ENCODE assay signal across 9 mouse cellular contexts in the genomic region with DNA sequence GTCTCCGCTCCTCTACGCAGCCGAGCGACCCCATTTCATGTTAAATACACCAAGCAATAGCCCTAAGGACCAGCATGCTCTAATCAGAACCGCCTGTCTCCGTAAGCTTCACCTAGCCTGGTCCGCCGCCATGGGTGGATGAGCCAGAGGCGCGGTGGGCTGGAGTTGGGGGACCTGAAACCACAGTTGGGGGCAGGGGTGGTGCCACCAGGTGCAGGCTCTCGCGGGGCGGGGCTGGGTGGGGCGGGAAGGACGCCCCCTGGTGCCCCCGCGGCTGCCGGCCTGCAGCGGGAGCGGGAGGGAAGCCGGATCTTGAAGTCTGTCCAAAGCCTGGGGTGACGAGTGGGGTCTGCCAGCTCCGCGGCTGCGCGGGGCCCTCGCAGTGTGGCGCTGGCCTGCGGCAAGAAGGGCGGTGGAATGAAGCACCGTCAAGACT. TPM values are rescaled to one million over a fixed set of nuclear protein-coding genes. Genes with fewer than 3 reads are reported as not detected.
DNase-seq lines count a peak whose midpoint lies in the region; ATAC-seq and TF ChIP-seq lines count a peak whose summit lies in the region.
"Had no signal": no experiment of that assay in that cellular context is flagged by ENCODE, and none has a peak within 500 bp of the region (broad histone marks: within the 10 kb centered on the region; RNA-seq: fewer than 3 reads in every experiment).

No protein-coding gene starts in this region.

- 0 out of 2 replicates have a peak overlapping the region, but pooled peaks have one; percentile 16 for H3K9ac ChIP-seq in forebrain, embryonic 13.5 days
- H3K9ac ChIP-seq in intestine, postnatal 0 days (ENCODE audit: low read depth, low read length) = no peak overlapping the region
- no peak overlapping the region for H3K9ac ChIP-seq in liver, postnatal 0 days (replicated peaks)
- H3K9ac ChIP-seq in stomach, embryonic 16.5 days (ENCODE audit: low read length) = peak overlapping the region; percentile 69

- ATAC-seq in forebrain, embryonic 13.5 days = peak; percentile 73; the same call in 1 of the 2 replicates
- ATAC-seq in intestine, postnatal 0 days = no peak
- no peak for ATAC-seq in liver, postnatal 0 days
- ATAC-seq in stomach, embryonic 16.5 days (ENCODE audit: insufficient read depth, low FRiP score) = peak; percentile 23; the same call in 1 of the 2 replicates

- peak overlapping the region; percentile 62 for H3K4me2 ChIP-seq in forebrain, embryonic 13.5 days
- H3K4me2 ChIP-seq in intestine, postnatal 0 days (replicated peaks; ENCODE audit: low read depth) = peak overlapping the region; percentile 54
- H3K4me2 ChIP-seq in liver, postnatal 0 days (ENCODE audit: low read depth, low read length) = peak overlapping the region; percentile 49
- H3K4me2 ChIP-seq in stomach, embryonic 16.5 days (ENCODE audit: low read depth, low read length) = peak overlapping the region; percentile 55

- H3K4me1 ChIP-seq in heart, embryonic 10.5 days = peaks cover 18% of the 10 kb centered on the region
- H3K4me1 ChIP-seq in forebrain, embryonic 13.5 days = peaks cover 13% of the 10 kb centered on the region
- H3K4me1 ChIP-seq in intestine, postnatal 0 days (replicated peaks; ENCODE audit: control insufficient read depth, insufficient read depth, low read length) = no peaks in the 10 kb centered on the region
- no peaks in the 10 kb centered on the region; the same call in 1 of the 2 replicates for H3K4me1 ChIP-seq in liver, postnatal 0 days (ENCODE audit: insufficient read depth)
- H3K4me1 ChIP-seq in stomach, embryonic 16.5 days (ENCODE audit: control insufficient read depth, insufficient read depth, low read length) = 0 out of 2 replicates have a peak, but pooled peaks cover 10% of the 10 kb centered on the region

- 7% methylated on average over 31 of the region's 31 CpGs for WGBS in heart, embryonic 10.5 days
- WGBS in forebrain, embryonic 13.5 days = 3% methylated on average over 26 of the region's 31 CpGs
- WGBS in intestine, postnatal 0 days = 19% methylated on average over 31 of the region's 31 CpGs
- WGBS in liver, postnatal 0 days (ENCODE audit: insufficient replicate concordance) = 15% methylated on average over 29 of the region's 31 CpGs
- WGBS in stomach, embryonic 16.5 days = 17% methylated on average over 31 of the region's 31 CpGs

- H3K9me3 ChIP-seq in heart, embryonic 10.5 days = no peaks in the 10 kb centered on the region
- H3K9me3 ChIP-seq in forebrain, embryonic 13.5 days (replicated peaks) = no peaks in the 10 kb centered on the region
- no peaks in the 10 kb centered on the region for H3K9me3 ChIP-seq in intestine, postnatal 0 days (ENCODE audit: control insufficient read depth)
- no peaks in the 10 kb centered on the region for H3K9me3 ChIP-seq in liver, postnatal 0 days (ENCODE audit: low read length)
- no peaks in the 10 kb centered on the region for H3K9me3 ChIP-seq in stomach, embryonic 16.5 days (replicated peaks; ENCODE audit: control insufficient read depth, low read length)
- H3K9me3 ChIP-seq: G1E had no signal

- DNase-seq in heart, embryonic 10.5 days (ENCODE audit: low spot score) = no peak
- DNase-seq in heart, adult 18-20 months = no peak
- peak; percentile 37 for DNase-seq in liver, postnatal 0 days
- no peak for DNase-seq in frontal cortex, adult 2 months (ENCODE audit: extremely low spot score in 1 of 2, low spot score in 1 of 2)
- DNase-seq in ovary, postnatal 10 days (ENCODE audit: low spot score) = no peak

- TF ChIP-seq CTCF in intestine, postnatal 0 days (IDR thresholded peaks at IDR 0.05; ENCODE audit: low read depth) = peak; percentile 38; the same call in 1 of the 2 replicates
- peak; percentile 34 for TF ChIP-seq CTCF in liver, postnatal 0 days (IDR thresholded peaks at IDR 0.05; ENCODE audit: low read depth)

- H3K4me3 ChIP-seq in heart, embryonic 10.5 days = peak overlapping the region; percentile 65
- peak overlapping the region; percentile 29 for H3K4me3 ChIP-seq in forebrain, embryonic 13.5 days
- no peak overlapping the region for H3K4me3 ChIP-seq in intestine, postnatal 0 days (ENCODE audit: low read depth, low read length)
- H3K4me3 ChIP-seq in liver, postnatal 0 days (ENCODE audit: low read depth, low read length) = no peak overlapping the region; the same call in 1 of the 2 replicates
- H3K4me3 ChIP-seq in stomach, embryonic 16.5 days (replicated peaks; ENCODE audit: low read length) = peak overlapping the region; percentile 32

- TF ChIP-seq EP300 in liver, postnatal 0 days (IDR thresholded peaks at IDR 0.05; ENCODE audit: low read depth) = no peak

- H3K27ac ChIP-seq in heart, embryonic 10.5 days = peak overlapping the region; percentile 83
- no peak overlapping the region for H3K27ac ChIP-seq in forebrain, embryonic 13.5 days
- no peak overlapping the region for H3K27ac ChIP-seq in intestine, postnatal 0 days (ENCODE audit: low read depth, low read length)
- H3K27ac ChIP-seq in liver, postnatal 0 days (ENCODE audit: low read depth) = no peak overlapping the region
- no peak overlapping the region for H3K27ac ChIP-seq in stomach, embryonic 16.5 days (ENCODE audit: low read length)

- peaks cover 16% of the 10 kb centered on the region for H3K36me3 ChIP-seq in heart, embryonic 10.5 days
- no peaks in the 10 kb centered on the region for H3K36me3 ChIP-seq in forebrain, embryonic 13.5 days (ENCODE audit: poor library complexity, severe bottlenecking)
- H3K36me3 ChIP-seq in intestine, postnatal 0 days (ENCODE audit: control insufficient read depth, insufficient read depth) = no peaks in the 10 kb centered on the region
- no peaks in the 10 kb centered on the region for H3K36me3 ChIP-seq in liver, postnatal 0 days (replicated peaks; ENCODE audit: insufficient read depth, low read length)
- H3K36me3 ChIP-seq in stomach, embryonic 16.5 days (ENCODE audit: control insufficient read depth, insufficient read depth, low read length) = no peaks in the 10 kb centered on the region
- H3K36me3 ChIP-seq: G1E had no signal

- peaks cover 40% of the 10 kb centered on the region for H3K27me3 ChIP-seq in heart, embryonic 10.5 days (ENCODE audit: insufficient read depth, poor library complexity, severe bottlenecking)
- peaks cover 75% of the 10 kb centered on the region for H3K27me3 ChIP-seq in forebrain, embryonic 13.5 days
- H3K27me3 ChIP-seq in intestine, postnatal 0 days (replicated peaks; ENCODE audit: control insufficient read depth, insufficient read depth, low read length) = peaks cover 19% of the 10 kb centered on the region
- peaks cover under 1% of the 10 kb centered on the region; the same call in 1 of the 2 replicates for H3K27me3 ChIP-seq in liver, postnatal 0 days (ENCODE audit: insufficient read depth, low read length)
- no peaks in the 10 kb centered on the region for H3K27me3 ChIP-seq in stomach, embryonic 16.5 days (ENCODE audit: control insufficient read depth, insufficient read depth, low read length)

RNA-seq across cellular contexts. Expression of a gene that starts 1.1 kb away (rescaled TPM):
- 0.87 TPM in 1 of 2 replicates, not detected in the other for polyA plus RNA-seq in heart, embryonic 10.5 days (2016; fragmentation: Nextera tagmentation; extraction: Ambion mirVana)
- not detected for total RNA-seq in heart, adult 18-20 months (2021)
- not detected in 2 replicates for polyA plus RNA-seq in forebrain, embryonic 13.5 days (2015; fragmentation: Nextera tagmentation; extraction: Ambion mirVana)
- not detected in 2 replicates for polyA plus RNA-seq in intestine, postnatal 0 days (2015; fragmentation: Nextera tagmentation; extraction: Ambion mirVana)
- polyA plus RNA-seq in liver, postnatal 0 days (2015; fragmentation: Nextera tagmentation; extraction: Ambion mirVana) = not detected in 2 replicates
- polyA plus RNA-seq in stomach, embryonic 16.5 days (2015; fragmentation: Nextera tagmentation; extraction: Ambion mirVana) = 0.19 TPM in 1 of 2 replicates, not detected in the other
- not detected in 2 replicates for polyA plus RNA-seq in frontal cortex, adult 2 months (2012; rRNA removed)
- total RNA-seq: G1E had no signal
- polyA plus RNA-seq: G1E had no signal

RNA-seq across cellular contexts. Expression of a gene that starts 10.2 kb away (rescaled TPM):
- 32.0 and 71.3 TPM in 2 replicates for polyA plus RNA-seq in heart, embryonic 10.5 days (2016; fragmentation: Nextera tagmentation; extraction: Ambion mirVana)
- total RNA-seq in heart, adult 18-20 months (2021) = 1 to 10 TPM; 8.6 to 8.9 TPM
- 2.4 and 3.8 TPM in 2 replicates for polyA plus RNA-seq in forebrain, embryonic 13.5 days (2015; fragmentation: Nextera tagmentation; extraction: Ambion mirVana)
- polyA plus RNA-seq in intestine, postnatal 0 days (2015; fragmentation: Nextera tagmentation; extraction: Ambion mirVana) = 20.2 and 23.9 TPM in 2 replicates
- polyA plus RNA-seq in liver, postnatal 0 days (2015; fragmentation: Nextera tagmentation; extraction: Ambion mirVana) = 1.5 and 1.6 TPM in 2 replicates
- polyA plus RNA-seq in stomach, embryonic 16.5 days (2015; fragmentation: Nextera tagmentation; extraction: Ambion mirVana) = 50.0 and 59.9 TPM in 2 replicates
- polyA plus RNA-seq in frontal cortex, adult 2 months (2012; rRNA removed) = 5.4 and 8.1 TPM in 2 replicates
- polyA plus RNA-seq: G1E had no signal

Comparison
In these comparisons a context has a peak if more than half of its experiments do, and no peak if none do; other contexts are left out.
1. H3K4me3 ChIP-seq: peak in heart, embryonic 10.5 days (single experiment), forebrain, embryonic 13.5 days (single experiment) and stomach, embryonic 16.5 days (single experiment); none in intestine, postnatal 0 days (single experiment) and liver, postnatal 0 days (single experiment).
2. ATAC-seq: peak in forebrain, embryonic 13.5 days (single experiment) and stomach, embryonic 16.5 days (single experiment); none in intestine, postnatal 0 days (single experiment) and liver, postnatal 0 days (single experiment).
3. H3K9ac ChIP-seq: peak in forebrain, embryonic 13.5 days (single experiment) and stomach, embryonic 16.5 days (single experiment); none in intestine, postnatal 0 days (single experiment) and liver, postnatal 0 days (single experiment).
4. Peak in every context shown above with its lines, with median percentiles within 50 percentile points of each other: H3K4me2 ChIP-seq.